Mouse (Mus musculus): ENCODE measurements at regions not wholly inside any gene's neighbourhood (a gene's known extent, or its start where the extent isn't known, plus 50 kb on each side); places are given as distances from the start of the nearest gene placed in this dataset.

DNA sequence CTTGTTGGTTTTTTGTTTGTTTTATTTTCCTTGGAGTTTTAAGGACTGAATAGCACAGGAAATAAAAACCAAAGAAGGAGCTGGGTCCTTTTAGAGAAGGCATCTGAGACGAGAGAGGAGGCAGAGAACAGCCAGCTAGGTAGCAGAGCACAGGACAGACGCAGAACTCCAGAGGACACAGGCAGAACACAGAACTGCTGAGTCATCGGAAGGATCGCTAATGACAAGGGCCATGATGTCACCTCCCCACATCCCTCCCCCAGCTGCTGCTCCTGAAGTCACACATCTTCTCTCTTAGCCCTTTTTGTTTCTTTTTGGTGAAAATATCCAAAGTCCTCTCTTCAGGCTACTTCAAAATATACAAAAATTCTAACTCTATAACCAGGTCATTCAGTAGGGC is 338.7 kb downstream of the Nkx6-1 start:
- no peak for TF ChIP-seq CTCF (IDR thresholded peaks at IDR 0.05; ENCODE audit: borderline replicate concordance, control insufficient read depth, extremely low read depth, insufficient read depth, low read length, poor library complexity)
- no peak for TF ChIP-seq POLR2A (IDR thresholded peaks at IDR 0.05; ENCODE audit: control insufficient read depth, extremely low read depth, insufficient read depth, low read length, poor library complexity)
